Mouse (Mus musculus): ENCODE measurements around the gene Ecel1. TPM values are rescaled to one million over a fixed set of nuclear protein-coding genes. Genes with fewer than 3 reads are reported as not detected.

Ecel1 gene
- total and polyA plus RNA-seq, 2 experiments from 2014 or later: 15.8 to 18.9 TPM

- Histone ChIP-seq H3K36me3 (ENCODE audit: insufficient read depth, low read length) (no peaks in the 10 kb centered on the region), H3K9me3 (ENCODE audit: low read length) (no peaks in the 10 kb centered on the region), H3K4me1 (ENCODE audit: insufficient read depth, low read length) (no peaks in the 10 kb centered on the region), H3K9ac (replicated peaks; ENCODE audit: low read length, poor library complexity, severe bottlenecking) (no peak overlapping the region), H3K4me2 (ENCODE audit: low read depth, low read length, poor library complexity, severe bottlenecking) (no peak overlapping the region), H3K27me3 (ENCODE audit: insufficient read depth, low read length) (no peaks in the 10 kb centered on the region), H3K4me3 (ENCODE audit: low read depth, low read length) (no peak overlapping the region), H3K27ac (ENCODE audit: low read depth, low read length) (no peak overlapping the region)
- TF ChIP-seq CTCF (IDR thresholded peaks at IDR 0.05): no peak
- WGBS: 79% methylated on average over 8 of the region's 8 CpGs
- DNase-seq (ENCODE audit: low spot score) (no peak), ATAC-seq (ENCODE audit: low FRiP score) (no peak)
Measured at GRCm38 (mm10) chr1:87106536-87106935, 49.8 kb downstream of the Ecel1 start.

- H3K36me3 ChIP-seq (ENCODE audit: insufficient read depth, low read length): no peaks in the 10 kb centered on the region
- H3K9me3 ChIP-seq (ENCODE audit: low read length): no peaks in the 10 kb centered on the region
- no peak for TF ChIP-seq CTCF (IDR thresholded peaks at IDR 0.05)
- DNase-seq (ENCODE audit: low spot score) (no peak), ATAC-seq (ENCODE audit: low FRiP score) (no peak)
- no peak overlapping the region for H3K27ac ChIP-seq (ENCODE audit: low read depth, low read length)
- H3K9ac ChIP-seq (replicated peaks; ENCODE audit: low read length, poor library complexity, severe bottlenecking): no peak overlapping the region
- H3K4me1 ChIP-seq (ENCODE audit: insufficient read depth, low read length): no peaks in the 10 kb centered on the region
- H3K4me2 ChIP-seq (ENCODE audit: low read depth, low read length, poor library complexity, severe bottlenecking): no peak overlapping the region
- 74% methylated on average over 1 of the region's 1 CpGs for WGBS
- no peak overlapping the region for H3K4me3 ChIP-seq (ENCODE audit: low read depth, low read length)
- no peaks in the 10 kb centered on the region for H3K27me3 ChIP-seq (ENCODE audit: insufficient read depth, low read length)
Measured at GRCm38 (mm10) chr1:87103936-87104335, 52.4 kb downstream of the Ecel1 start.

- peaks cover 2% of the 10 kb centered on the region; the same call in 1 of the 2 replicates for H3K4me1 ChIP-seq (ENCODE audit: insufficient read depth, low read length)
- no peak overlapping the region for H3K4me2 ChIP-seq (ENCODE audit: low read depth, low read length, poor library complexity, severe bottlenecking)
- H3K27me3 ChIP-seq (ENCODE audit: insufficient read depth, low read length): no peaks in the 10 kb centered on the region
- no peak overlapping the region for H3K27ac ChIP-seq (ENCODE audit: low read depth, low read length)
- no peak overlapping the region for H3K9ac ChIP-seq (replicated peaks; ENCODE audit: low read length, poor library complexity, severe bottlenecking)
- H3K9me3 ChIP-seq (ENCODE audit: low read length): no peaks in the 10 kb centered on the region
- H3K4me3 ChIP-seq (ENCODE audit: low read depth, low read length): no peak overlapping the region
- no peak for TF ChIP-seq CTCF (IDR thresholded peaks at IDR 0.05)
- DNase-seq (ENCODE audit: low spot score): no peak
- no peak for ATAC-seq (ENCODE audit: low FRiP score)
- H3K36me3 ChIP-seq (ENCODE audit: insufficient read depth, low read length): no peaks in the 10 kb centered on the region
- WGBS: 86% methylated on average over 3 of the region's 3 CpGs
Measured at GRCm38 (mm10) chr1:87102114-87102513, 54.2 kb downstream of the Ecel1 start.

- no peak for ATAC-seq (ENCODE audit: low FRiP score)
- Histone ChIP-seq H3K4me1 (ENCODE audit: insufficient read depth, low read length) (peaks cover 2% of the 10 kb centered on the region; the same call in 1 of the 2 replicates), H3K36me3 (ENCODE audit: insufficient read depth, low read length) (no peaks in the 10 kb centered on the region), H3K9ac (replicated peaks; ENCODE audit: low read length, poor library complexity, severe bottlenecking) (no peak within 1 kb of the TSS), H3K4me2 (ENCODE audit: low read depth, low read length, poor library complexity, severe bottlenecking) (no peak within 1 kb of the TSS), H3K4me3 (ENCODE audit: low read depth, low read length) (no peak within 1 kb of the TSS), H3K9me3 (ENCODE audit: low read length) (no peaks in the 10 kb centered on the region), H3K27me3 (ENCODE audit: insufficient read depth, low read length) (no peaks in the 10 kb centered on the region), H3K27ac (ENCODE audit: low read depth, low read length) (no peak within 1 kb of the TSS)
- DNase-seq (ENCODE audit: low spot score): no peak
- no peak for TF ChIP-seq CTCF (IDR thresholded peaks at IDR 0.05)
- WGBS: 100% methylated on average over 1 of the region's 1 CpGs
Measured at GRCm38 (mm10) chr1:87101411-87101810, 54.9 kb downstream of the Ecel1 start, which contains the start of gene Alpi. Gene Alpi, minus strand, starts transcription at chr1:87101606.

GRCm38 (mm10) chr1:87098358-87098975, 57.9 kb downstream of the Ecel1 start:
- 0 out of 2 replicates have a peak overlapping the region, but pooled peaks have one; percentile 6 for H3K4me2 ChIP-seq (ENCODE audit: low read depth, low read length, poor library complexity, severe bottlenecking)
- WGBS: 16% methylated on average over 30 of the region's 30 CpGs
- ATAC-seq (ENCODE audit: low FRiP score) (peak; percentile 69), DNase-seq (ENCODE audit: low spot score) (peak; percentile 41)
- no peaks in the 10 kb centered on the region for H3K27me3 ChIP-seq (ENCODE audit: insufficient read depth, low read length)
- peak; percentile 65 for TF ChIP-seq CTCF (IDR thresholded peaks at IDR 0.05)
- H3K9me3 ChIP-seq (ENCODE audit: low read length): no peaks in the 10 kb centered on the region
- peaks cover 2% of the 10 kb centered on the region; the same call in 1 of the 2 replicates for H3K4me1 ChIP-seq (ENCODE audit: insufficient read depth, low read length)
- no peaks in the 10 kb centered on the region for H3K36me3 ChIP-seq (ENCODE audit: insufficient read depth, low read length)
- no peak overlapping the region for H3K4me3 ChIP-seq (ENCODE audit: low read depth, low read length)
- no peak overlapping the region for H3K27ac ChIP-seq (ENCODE audit: low read depth, low read length)
- no peak overlapping the region for H3K9ac ChIP-seq (replicated peaks; ENCODE audit: low read length, poor library complexity, severe bottlenecking)

Other genes starting within 250 kb of the Ecel1 start
- gene Alppl2, start 66.6 kb downstream of the Ecel1 start, total RNA-seq (2014; rRNA removed): not detected in 2 replicates
- gene Alppl2, start 66.6 kb downstream of the Ecel1 start, polyA plus RNA-seq (2015; fragmentation: Nextera tagmentation; extraction: Ambion mirVana): not detected in 2 replicates
- 0.49 TPM in 1 of 2 replicates, not detected in the other for gene Alpi, start 54.9 kb downstream of the Ecel1 start, total RNA-seq (2014; rRNA removed)
- gene Alpi, start 54.9 kb downstream of the Ecel1 start, polyA plus RNA-seq (2015; fragmentation: Nextera tagmentation; extraction: Ambion mirVana): not detected in 2 replicates
- gene Akp3, start 31.5 kb downstream of the Ecel1 start, total RNA-seq (2014; rRNA removed): 0.38 TPM in 1 of 2 replicates, not detected in the other
- not detected in 2 replicates for gene Akp3, start 31.5 kb downstream of the Ecel1 start, polyA plus RNA-seq (2015; fragmentation: Nextera tagmentation; extraction: Ambion mirVana)
- 0.94 TPM in 1 of 2 replicates, not detected in the other for gene Prss56, start 26.8 kb upstream of the Ecel1 start, total RNA-seq (2014; rRNA removed)
- gene Prss56, start 26.8 kb upstream of the Ecel1 start, polyA plus RNA-seq (2015; fragmentation: Nextera tagmentation; extraction: Ambion mirVana): 0.07 TPM in 1 of 2 replicates, not detected in the other
- not detected in 2 replicates for gene Chrnd, start 34.1 kb upstream of the Ecel1 start, total RNA-seq (2014; rRNA removed)
- not detected in 2 replicates for gene Chrnd, start 34.1 kb upstream of the Ecel1 start, polyA plus RNA-seq (2015; fragmentation: Nextera tagmentation; extraction: Ambion mirVana)
- gene Chrng, start 48.1 kb upstream of the Ecel1 start, total RNA-seq (2014; rRNA removed): 0.49 TPM in 1 of 2 replicates, not detected in the other
- gene Chrng, start 48.1 kb upstream of the Ecel1 start, polyA plus RNA-seq (2015; fragmentation: Nextera tagmentation; extraction: Ambion mirVana): not detected in 2 replicates
- gene Eif4e2, start 57.4 kb upstream of the Ecel1 start, total RNA-seq (2014; rRNA removed): 64.5 and 78.8 TPM in 2 replicates
- 91.0 and 92.7 TPM in 2 replicates for gene Eif4e2, start 57.4 kb upstream of the Ecel1 start, polyA plus RNA-seq (2015; fragmentation: Nextera tagmentation; extraction: Ambion mirVana)
- gene Efhd1, start 107.8 kb upstream of the Ecel1 start, total RNA-seq (2014; rRNA removed): 4.2 and 7.8 TPM in 2 replicates
- 1.7 and 2.6 TPM in 2 replicates for gene Efhd1, start 107.8 kb upstream of the Ecel1 start, polyA plus RNA-seq (2015; fragmentation: Nextera tagmentation; extraction: Ambion mirVana)
- gene Gigyf2, start 170.5 kb upstream of the Ecel1 start, total RNA-seq (2014; rRNA removed): 69.0 and 75.0 TPM in 2 replicates
- 45.4 and 46.4 TPM in 2 replicates for gene Gigyf2, start 170.5 kb upstream of the Ecel1 start, polyA plus RNA-seq (2015; fragmentation: Nextera tagmentation; extraction: Ambion mirVana)
- 4.5 and 8.0 TPM in 2 replicates for gene Kcnj13, start 238.2 kb upstream of the Ecel1 start, total RNA-seq (2014; rRNA removed)
- gene Kcnj13, start 238.2 kb upstream of the Ecel1 start, polyA plus RNA-seq (2015; fragmentation: Nextera tagmentation; extraction: Ambion mirVana): 10.2 and 10.8 TPM in 2 replicates

All from midbrain, postnatal 0 days (tissue).